Mouse (Mus musculus) erythroblast, embryonic 14.5 days (primary cell): ENCODE data around the gene Mtmr12.

Experiments
- GATA1 ChIP-seq: IDR thresholded peaks from 2 replicates; pipeline ENCODE4 v1.6.1; 2012; ENCODE audit warnings: low read length, inconsistent platforms, mixed read lengths
- TAL1 ChIP-seq: IDR thresholded peaks from 3 replicates; pipeline ENCODE4 v1.6.1; 2012; ENCODE audit warnings: low read length, inconsistent platforms, mixed read lengths

DNA sequence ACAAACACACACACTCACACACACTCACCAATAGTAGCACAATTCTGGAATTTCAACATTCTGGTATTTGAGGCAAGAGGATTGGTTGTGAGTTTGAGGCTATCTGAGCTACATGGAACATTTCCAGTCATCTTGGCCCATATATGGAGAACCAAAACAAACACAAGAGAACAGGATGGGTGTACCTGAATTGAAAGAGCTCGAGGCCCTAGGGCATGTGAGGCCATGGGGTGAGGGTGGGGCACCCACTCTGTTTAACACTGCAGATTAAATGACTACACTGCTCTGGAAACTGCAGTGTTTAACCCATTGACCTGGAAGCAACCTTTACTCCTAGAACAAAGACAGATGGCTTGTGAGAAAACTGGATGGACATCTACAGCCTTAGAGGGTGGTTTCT lies 108.4 kb downstream of the Mtmr12 start:
- no peak for TF ChIP-seq TAL1
- TF ChIP-seq GATA1 = no peak
